ENCODE assay signal across 8 mouse cellular contexts in the genomic region with DNA sequence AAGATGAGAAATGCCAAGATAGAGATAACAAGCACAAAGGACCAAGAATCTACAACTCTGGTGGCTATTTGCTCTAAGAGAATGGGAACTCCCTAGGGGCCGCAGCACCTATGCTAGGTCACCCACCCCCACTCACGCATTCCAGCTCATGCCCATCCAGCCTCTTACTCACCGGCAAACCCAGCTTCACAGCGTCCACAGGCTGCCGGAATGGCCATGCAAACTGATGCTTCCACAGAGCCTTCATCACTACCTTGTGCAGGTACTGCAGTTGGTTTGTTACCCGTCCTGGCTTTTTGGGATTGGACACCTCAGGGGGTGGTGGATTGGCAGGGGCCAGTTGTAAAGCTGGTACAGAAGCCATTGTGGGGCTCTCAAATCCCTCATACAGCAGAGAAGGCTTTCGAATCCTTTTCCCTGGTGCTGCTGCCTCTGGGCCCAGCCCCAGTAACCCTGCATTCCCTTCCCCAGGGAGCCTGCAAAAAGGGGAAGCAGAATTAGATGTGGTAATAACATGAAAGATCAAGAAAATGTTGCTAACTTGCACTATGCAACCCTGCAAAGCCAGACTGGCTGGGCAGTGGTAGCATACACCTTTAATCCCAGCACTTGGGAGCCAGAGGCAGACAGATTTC. TPM values are rescaled to one million over a fixed set of nuclear protein-coding genes. Genes with fewer than 3 reads are reported as not detected.
DNase-seq lines count a peak whose midpoint lies in the region; ATAC-seq and TF ChIP-seq lines count a peak whose summit lies in the region.

No protein-coding gene starts in this region.

- no peaks in the 10 kb centered on the region for H3K4me1 ChIP-seq in ES-Bruce4 (ENCODE audit: control insufficient read depth, insufficient read depth, low read length)
- H3K4me1 ChIP-seq in forebrain, postnatal 0 days (ENCODE audit: insufficient read depth), result peaks cover 4% of the 10 kb centered on the region; the same call in 1 of the 2 replicates
- H3K4me1 ChIP-seq in liver, embryonic 13.5 days (replicated peaks), result peaks cover 40% of the 10 kb centered on the region

- TF ChIP-seq EP300 in ES-Bruce4 (IDR thresholded peaks at IDR 0.05; ENCODE audit: insufficient read depth, low read depth, low read length), result no peak

- peak overlapping the region; percentile 85 for H3K4me2 ChIP-seq in forebrain, postnatal 0 days (ENCODE audit: low read depth)
- peak overlapping the region; percentile 92 for H3K4me2 ChIP-seq in liver, embryonic 13.5 days

- peak overlapping the region; percentile 56 for H3K4me3 ChIP-seq in ES-Bruce4 (ENCODE audit: low read depth, low read length)
- peak overlapping the region; percentile 72 for H3K4me3 ChIP-seq in forebrain, postnatal 0 days (ENCODE audit: low read depth, low read length)
- H3K4me3 ChIP-seq in liver, embryonic 13.5 days (replicated peaks), result peak overlapping the region; percentile 100

- H3K27ac ChIP-seq in ES-Bruce4 (ENCODE audit: insufficient read depth, low read length), result no peak overlapping the region
- H3K27ac ChIP-seq in forebrain, postnatal 0 days (ENCODE audit: low read depth, low read length), result no peak overlapping the region
- peak overlapping the region; percentile 15 for H3K27ac ChIP-seq in liver, embryonic 13.5 days

- TF ChIP-seq CTCF in ES-Bruce4 (IDR thresholded peaks at IDR 0.05; ENCODE audit: low read depth, low read length), result no peak
- no peak for TF ChIP-seq CTCF in forebrain, postnatal 0 days (IDR thresholded peaks at IDR 0.05; ENCODE audit: low read depth)

- no peak for TF ChIP-seq POLR2A in ES-Bruce4 (IDR thresholded peaks at IDR 0.05; ENCODE audit: insufficient read depth, low read length)

- no peaks in the 10 kb centered on the region for H3K27me3 ChIP-seq in ES-Bruce4 (ENCODE audit: control insufficient read depth, insufficient read depth, low read length, poor library complexity, severe bottlenecking)
- H3K27me3 ChIP-seq in forebrain, postnatal 0 days (ENCODE audit: insufficient read depth, low read length), result no peaks in the 10 kb centered on the region
- no peaks in the 10 kb centered on the region for H3K27me3 ChIP-seq in liver, embryonic 13.5 days

- H3K9me3 ChIP-seq in ES-Bruce4 (replicated peaks; ENCODE audit: control insufficient read depth, insufficient read depth, low read length, poor library complexity, severe bottlenecking), result no peaks in the 10 kb centered on the region
- H3K9me3 ChIP-seq in forebrain, postnatal 0 days (ENCODE audit: low read length), result no peaks in the 10 kb centered on the region
- no peaks in the 10 kb centered on the region for H3K9me3 ChIP-seq in liver, embryonic 13.5 days (replicated peaks)

- peak overlapping the region; percentile 4 for H3K9ac ChIP-seq in ES-Bruce4 (ENCODE audit: low read depth, poor library complexity, severe bottlenecking)
- peak overlapping the region; percentile 76 for H3K9ac ChIP-seq in forebrain, postnatal 0 days
- H3K9ac ChIP-seq in liver, embryonic 13.5 days, result peak overlapping the region; percentile 99

- peak; percentile 47 to 57 for DNase-seq in heart, adult 18-20 months
- no peak for DNase-seq in heart, postnatal 10 days
- no peak for DNase-seq in forebrain, postnatal 0 days
- no peak for DNase-seq in liver, embryonic 13.5 days
- DNase-seq in urinary bladder, adult 2 months (ENCODE audit: low spot score), result no peak
- DNase-seq in retina, embryonic 14.5 days (ENCODE audit: low spot score), result no peak
- no peak for DNase-seq in embryo, embryonic 10.5 days (ENCODE audit: low spot score)

- no peak for ATAC-seq in forebrain, postnatal 0 days
- no peak for ATAC-seq in liver, embryonic 13.5 days (ENCODE audit: low read depth)

- WGBS in forebrain, postnatal 0 days, result 24% methylated on average over 7 of the region's 7 CpGs
- 54% methylated on average over 7 of the region's 7 CpGs for WGBS in liver, embryonic 13.5 days (ENCODE audit: insufficient replicate concordance)

- peaks cover 74% of the 10 kb centered on the region for H3K36me3 ChIP-seq in ES-Bruce4 (ENCODE audit: control insufficient read depth, insufficient read depth, low read length, poor library complexity, severe bottlenecking)
- peaks cover 59% of the 10 kb centered on the region for H3K36me3 ChIP-seq in forebrain, postnatal 0 days (ENCODE audit: insufficient read depth)
- H3K36me3 ChIP-seq in liver, embryonic 13.5 days, result peaks cover 71% of the 10 kb centered on the region

- intact Hi-C loops in heart, postnatal 10 days (cut with DNase I), result loop anchor here (5.0 to 10.0 kb wide), 2 partner anchors 85 to 1792 kb away; partner anchors contain the start of genes Akap8, Rxrb and Slc39a7

RNA-seq across cellular contexts. Expression of gene H2-DMa, which starts 2.5 kb away (rescaled TPM):
- total RNA-seq in heart, adult 18-20 months (2021), result 1 to 10 TPM; 5.9 to 7.2 TPM
- 1 to 10 TPM; 4.1 to 4.5 TPM for total RNA-seq in heart, postnatal 10 days (2021)
- 5.9 and 8.3 TPM in 2 replicates for polyA plus RNA-seq in ES-Bruce4 (2011; ENCODE audit: insufficient read depth, insufficient read length, low read depth, missing spikeins)
- total RNA-seq in forebrain, postnatal 0 days (2014; rRNA removed), result 21.5 and 25.7 TPM in 2 replicates
- polyA plus RNA-seq in forebrain, postnatal 0 days (2015; fragmentation: Nextera tagmentation; extraction: Ambion mirVana), result 19.2 and 23.5 TPM in 2 replicates
- polyA plus RNA-seq in liver, embryonic 13.5 days (2015; fragmentation: Nextera tagmentation; extraction: Ambion mirVana), result 4.4 and 5.2 TPM in 2 replicates
- polyA plus RNA-seq in urinary bladder, adult 2 months (2012; rRNA removed), result 30.0 and 31.9 TPM in 2 replicates

RNA-seq across cellular contexts. Expression of gene Brd2, which starts 5.6 kb away (rescaled TPM):
- 10 to 100 TPM; 64.5 to 79.0 TPM for total RNA-seq in heart, adult 18-20 months (2021)
- total RNA-seq in heart, postnatal 10 days (2021), result 100 to 1,000 TPM; 113 to 119 TPM
- 190 and 199 TPM in 2 replicates for polyA plus RNA-seq in ES-Bruce4 (2011; ENCODE audit: insufficient read depth, insufficient read length, low read depth, missing spikeins)
- 191 and 219 TPM in 2 replicates for total RNA-seq in forebrain, postnatal 0 days (2014; rRNA removed)
- polyA plus RNA-seq in forebrain, postnatal 0 days (2015; fragmentation: Nextera tagmentation; extraction: Ambion mirVana), result 122 and 129 TPM in 2 replicates
- 42.0 and 53.3 TPM in 2 replicates for polyA plus RNA-seq in liver, embryonic 13.5 days (2015; fragmentation: Nextera tagmentation; extraction: Ambion mirVana)
- polyA plus RNA-seq in urinary bladder, adult 2 months (2012; rRNA removed), result 135 and 154 TPM in 2 replicates

RNA-seq across cellular contexts. Expression of gene H2-Oa, which starts 24.7 kb away (rescaled TPM):
- total RNA-seq in heart, adult 18-20 months (2021), result 1 to 10 TPM in 1 of 2 experiments, not detected in 1; 1.6 TPM
- total RNA-seq in heart, postnatal 10 days (2021), result under 1 TPM in 1 of 2 experiments, not detected in 1; 0.31 TPM
- polyA plus RNA-seq in ES-Bruce4 (2011; ENCODE audit: insufficient read depth, insufficient read length, low read depth, missing spikeins), result 1.4 TPM in 1 of 2 replicates, not detected in the other
- total RNA-seq in forebrain, postnatal 0 days (2014; rRNA removed), result not detected in 2 replicates
- 0.13 TPM in 1 of 2 replicates, not detected in the other for polyA plus RNA-seq in forebrain, postnatal 0 days (2015; fragmentation: Nextera tagmentation; extraction: Ambion mirVana)
- polyA plus RNA-seq in liver, embryonic 13.5 days (2015; fragmentation: Nextera tagmentation; extraction: Ambion mirVana), result 0.39 and 0.41 TPM in 2 replicates
- 1.7 and 2.1 TPM in 2 replicates for polyA plus RNA-seq in urinary bladder, adult 2 months (2012; rRNA removed)

RNA-seq across cellular contexts. Expression of gene H2-DMb2, which starts 26.3 kb away (rescaled TPM):
- 1 to 10 TPM; 2.0 to 7.5 TPM for total RNA-seq in heart, adult 18-20 months (2021)
- total RNA-seq in heart, postnatal 10 days (2021), result 1 to 10 TPM in 1 of 2 experiments, under 1 TPM in 1; 0.98 to 1.1 TPM
- not detected in 2 replicates for polyA plus RNA-seq in ES-Bruce4 (2011; ENCODE audit: insufficient read depth, insufficient read length, low read depth, missing spikeins)
- total RNA-seq in forebrain, postnatal 0 days (2014; rRNA removed), result 2.2 and 2.4 TPM in 2 replicates
- polyA plus RNA-seq in forebrain, postnatal 0 days (2015; fragmentation: Nextera tagmentation; extraction: Ambion mirVana), result 0.72 and 1.0 TPM in 2 replicates
- polyA plus RNA-seq in liver, embryonic 13.5 days (2015; fragmentation: Nextera tagmentation; extraction: Ambion mirVana), result 0.31 and 0.36 TPM in 2 replicates
- polyA plus RNA-seq in urinary bladder, adult 2 months (2012; rRNA removed), result 4.1 and 4.9 TPM in 2 replicates

RNA-seq across cellular contexts. Expression of gene H2-DMb1, which starts 36.0 kb away (rescaled TPM):
- total RNA-seq in heart, adult 18-20 months (2021), result 1 to 10 TPM; 3.0 to 3.9 TPM
- under 1 TPM; 0.72 to 0.89 TPM for total RNA-seq in heart, postnatal 10 days (2021)
- polyA plus RNA-seq in ES-Bruce4 (2011; ENCODE audit: insufficient read depth, insufficient read length, low read depth, missing spikeins), result 0.65 and 1.1 TPM in 2 replicates
- 0.62 and 2.8 TPM in 2 replicates for total RNA-seq in forebrain, postnatal 0 days (2014; rRNA removed)
- polyA plus RNA-seq in forebrain, postnatal 0 days (2015; fragmentation: Nextera tagmentation; extraction: Ambion mirVana), result 1.5 and 1.7 TPM in 2 replicates
- polyA plus RNA-seq in liver, embryonic 13.5 days (2015; fragmentation: Nextera tagmentation; extraction: Ambion mirVana), result 0.54 and 0.62 TPM in 2 replicates
- polyA plus RNA-seq in urinary bladder, adult 2 months (2012; rRNA removed), result 22.4 and 22.8 TPM in 2 replicates

Comparison
In these comparisons a context has a peak if more than half of its experiments do, and no peak if none do; other contexts are left out.
1. DNase-seq: peak in heart, adult 18-20 months (2 of 2); none in heart, postnatal 10 days (0 of 2), forebrain, postnatal 0 days (single experiment), liver, embryonic 13.5 days (single experiment), urinary bladder, adult 2 months (single experiment), retina, embryonic 14.5 days (single experiment) and embryo, embryonic 10.5 days (single experiment).
2. H3K9ac ChIP-seq: peak in every context shown above with its lines; median percentile 99 in liver, embryonic 13.5 days; 76 in forebrain, postnatal 0 days; 4 in ES-Bruce4.
3. Peak in every context shown above with its lines, with median percentiles within 50 percentile points of each other: H3K4me3 ChIP-seq.